Mouse (Mus musculus) CD4-positive helper T cell, adult 2 months (primary cell): Measurements from ENCODE around the gene Slc6a5.

Source experiments
- DNase-seq: peaks from one replicate; pipeline ENCODE4 v3.0.0-alpha.2; 2012; ENCODE audit warnings: low read depth, missing footprints, low spot score

Slc6a5 gene

DNA sequence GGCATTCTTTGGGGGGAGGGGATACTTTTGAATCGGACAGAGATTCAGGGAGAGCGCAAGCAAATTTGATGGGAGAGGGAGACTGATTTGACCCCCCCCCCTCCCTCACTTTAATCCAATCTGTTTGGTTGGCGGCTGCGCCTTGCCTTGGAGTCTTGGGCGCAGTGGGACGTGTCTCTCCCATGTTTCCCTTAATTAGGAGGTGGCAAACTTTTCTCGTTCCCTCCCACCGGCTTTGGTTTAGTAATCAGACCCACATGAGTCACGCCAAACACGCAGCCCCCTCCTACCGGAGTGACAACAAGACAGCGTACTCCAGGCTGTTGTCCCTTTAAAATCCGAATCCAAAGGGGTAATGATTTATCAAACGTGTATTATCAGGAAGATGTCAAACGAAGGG, at the start of gene Slc6a5:
Gene Slc6a5 (plus strand): TSS at position 297 of the 400 bp plus-strand sequence.
- no peak for DNase-seq

DNA sequence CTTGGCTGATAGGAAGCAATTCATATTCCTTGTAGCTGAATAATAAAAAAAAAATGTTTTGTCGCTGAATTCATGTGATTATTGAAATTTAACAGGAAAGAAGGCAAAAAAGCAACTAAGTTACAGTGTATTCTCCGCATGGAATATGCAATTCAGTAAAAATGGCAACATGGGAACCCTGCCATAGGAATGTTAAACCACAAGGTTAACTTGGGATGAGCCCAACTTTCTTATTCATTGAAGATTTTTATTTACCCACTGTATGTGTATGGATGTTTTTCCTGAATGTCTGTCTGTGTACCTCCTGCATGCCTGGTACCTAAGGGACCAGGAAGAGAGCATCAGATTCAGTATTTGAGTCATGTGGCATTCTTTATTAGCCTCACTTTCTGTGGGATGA, 48.8 kb upstream of the Slc6a5 start:
- no peak for DNase-seq

DNA sequence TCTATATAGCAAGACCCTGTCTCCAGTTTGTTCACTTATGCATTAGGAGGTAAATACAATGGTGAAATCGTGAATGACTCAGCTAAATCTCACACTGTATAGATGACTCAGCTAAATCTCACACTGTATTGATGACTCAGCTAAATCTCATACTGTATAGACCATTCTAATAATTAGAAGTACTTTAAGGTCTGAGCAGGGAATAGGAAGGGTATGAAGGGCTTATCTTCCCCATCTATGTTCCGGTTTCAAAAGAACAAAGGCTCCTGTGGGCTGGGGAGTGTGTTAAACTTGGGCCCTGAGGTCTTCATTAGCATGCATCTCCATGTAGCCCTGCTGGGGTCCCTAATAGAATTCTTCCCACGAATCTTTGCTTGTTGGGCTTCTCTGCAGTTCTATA, 46.2 kb upstream of the Slc6a5 start:
- no peak for DNase-seq

DNA sequence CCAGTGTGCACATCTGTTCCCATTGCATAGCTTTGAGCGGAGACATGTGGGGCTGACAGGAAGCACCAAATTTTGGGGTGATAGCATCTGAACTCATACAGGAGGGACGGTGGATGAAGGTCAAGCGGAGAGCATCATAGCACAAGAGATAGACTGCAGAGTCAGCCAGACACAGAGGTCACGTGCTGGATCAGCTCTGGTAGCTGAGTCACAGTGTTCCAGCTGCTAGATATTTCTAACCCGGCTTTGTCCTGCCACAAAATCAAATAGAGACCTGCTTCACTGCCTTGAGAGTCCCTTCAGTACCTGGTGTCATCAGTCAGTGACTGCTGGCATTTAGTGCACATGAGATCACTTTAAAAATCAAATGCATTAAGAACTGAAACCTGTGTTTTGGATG, 40.3 kb upstream of the Slc6a5 start:
- DNase-seq, result no peak

DNA sequence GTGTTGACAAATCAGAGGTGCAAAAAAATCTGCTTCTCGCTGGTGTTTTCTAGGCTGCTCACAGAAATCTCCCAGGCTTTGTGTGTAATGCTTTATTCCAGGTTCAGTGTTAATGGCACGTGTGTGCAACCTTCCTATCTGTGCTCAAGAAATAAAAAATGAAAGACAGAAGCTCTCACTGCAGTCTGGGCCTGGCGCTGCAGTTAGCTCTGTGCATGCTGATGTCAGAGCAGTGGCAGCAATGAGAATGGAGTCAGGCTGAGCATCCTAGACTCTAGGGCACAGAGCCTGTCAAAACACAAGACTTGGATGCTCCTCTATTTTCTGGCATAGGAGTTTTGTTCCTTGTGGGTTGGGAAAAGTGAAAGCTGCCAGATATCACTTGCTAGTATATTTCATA, 39.7 kb upstream of the Slc6a5 start:
- DNase-seq, result no peak

DNA sequence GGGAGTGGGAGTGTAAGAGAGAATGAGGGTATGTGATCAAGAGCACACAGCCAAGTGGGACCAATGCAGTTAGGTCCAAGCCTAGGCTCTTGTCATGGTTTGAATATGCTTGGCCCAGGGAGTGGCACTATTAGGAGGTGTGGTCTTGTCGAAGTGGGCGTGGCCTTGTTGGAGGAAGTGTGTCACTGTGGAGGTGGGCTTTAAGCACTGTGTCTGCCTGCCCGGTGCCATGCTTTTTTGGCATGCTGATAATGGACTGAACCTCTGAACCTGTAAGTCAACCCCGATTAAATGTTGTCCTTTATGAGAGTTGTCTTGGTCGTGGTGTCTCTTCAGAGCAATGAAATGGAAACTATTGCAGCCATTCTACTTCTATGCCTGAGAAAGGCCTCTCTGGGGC, 32.6 kb upstream of the Slc6a5 start:
- DNase-seq, result no peak

DNA sequence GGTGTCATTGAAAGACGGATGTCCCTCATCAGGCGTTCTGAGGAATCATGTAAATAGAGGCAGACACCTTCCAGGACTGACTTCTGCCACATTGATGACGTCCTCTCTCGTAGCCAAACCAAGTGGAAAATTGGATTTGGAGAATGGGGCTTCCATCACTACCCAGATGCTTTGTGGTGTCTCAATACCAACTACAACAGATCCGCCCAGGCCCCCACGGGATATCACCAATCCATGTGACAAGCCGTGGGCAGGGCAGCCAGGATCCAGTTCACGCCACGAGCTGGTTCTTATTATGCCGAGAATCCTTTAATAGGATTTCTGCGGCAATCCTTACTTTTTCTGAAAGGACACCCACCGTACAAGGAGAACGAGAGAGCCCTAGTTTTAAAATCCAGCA, 30.9 kb upstream of the Slc6a5 start:
- DNase-seq, result no peak

DNA sequence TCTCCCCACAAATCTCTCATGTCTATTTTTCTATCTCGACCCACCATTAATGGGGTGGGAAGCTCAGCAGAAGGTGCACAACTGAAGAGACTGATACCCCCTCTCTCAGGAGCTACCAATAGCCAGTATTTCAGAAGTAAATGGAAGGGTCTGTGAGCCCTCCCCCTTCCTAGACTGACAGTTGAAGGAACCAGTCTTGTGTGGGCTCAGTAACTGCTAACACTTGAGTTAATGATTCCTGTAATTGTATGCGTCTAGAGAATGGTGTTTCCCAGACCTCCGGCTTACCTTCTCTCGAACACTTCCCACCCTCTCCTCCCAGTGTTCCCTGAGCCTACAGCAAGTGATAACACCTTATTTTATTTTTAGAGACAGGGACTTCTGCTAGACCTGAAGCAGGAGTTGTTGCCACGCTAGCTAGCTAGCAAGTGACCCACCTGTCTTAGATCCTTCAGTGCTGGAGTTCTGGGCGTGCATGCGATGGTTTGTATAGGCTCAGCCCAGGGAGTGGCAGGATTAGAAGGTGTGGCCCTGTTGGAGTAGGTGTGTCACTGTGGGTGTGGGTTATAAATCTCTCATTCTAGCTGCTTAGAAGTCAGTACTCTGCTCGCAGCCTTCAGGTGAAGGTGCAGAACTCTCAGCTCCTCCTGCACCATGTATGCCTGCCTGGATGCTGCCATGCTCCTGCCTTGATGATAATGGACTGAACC, 29.8 kb upstream of the Slc6a5 start:
- DNase-seq, result no peak

DNA sequence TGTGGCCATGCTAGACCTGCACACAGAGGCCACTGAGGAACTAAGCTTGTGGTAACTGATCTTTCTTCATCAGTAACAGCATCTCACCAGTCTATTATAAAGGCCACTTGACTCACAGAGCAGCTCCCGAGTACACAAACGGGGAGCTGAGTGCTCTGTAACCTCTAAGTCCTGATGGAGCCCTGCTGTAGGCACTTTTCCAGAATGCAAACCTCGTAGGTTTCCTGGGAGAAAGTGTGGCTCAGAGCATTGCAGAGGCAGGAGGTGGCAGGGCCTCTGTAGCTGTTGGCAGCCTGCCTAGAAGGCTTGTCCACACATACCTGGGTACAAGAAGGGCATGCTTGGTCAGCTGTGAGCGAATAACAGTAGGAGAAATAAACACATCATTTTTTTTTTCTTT, 27.7 kb upstream of the Slc6a5 start:
- DNase-seq, result no peak

DNA sequence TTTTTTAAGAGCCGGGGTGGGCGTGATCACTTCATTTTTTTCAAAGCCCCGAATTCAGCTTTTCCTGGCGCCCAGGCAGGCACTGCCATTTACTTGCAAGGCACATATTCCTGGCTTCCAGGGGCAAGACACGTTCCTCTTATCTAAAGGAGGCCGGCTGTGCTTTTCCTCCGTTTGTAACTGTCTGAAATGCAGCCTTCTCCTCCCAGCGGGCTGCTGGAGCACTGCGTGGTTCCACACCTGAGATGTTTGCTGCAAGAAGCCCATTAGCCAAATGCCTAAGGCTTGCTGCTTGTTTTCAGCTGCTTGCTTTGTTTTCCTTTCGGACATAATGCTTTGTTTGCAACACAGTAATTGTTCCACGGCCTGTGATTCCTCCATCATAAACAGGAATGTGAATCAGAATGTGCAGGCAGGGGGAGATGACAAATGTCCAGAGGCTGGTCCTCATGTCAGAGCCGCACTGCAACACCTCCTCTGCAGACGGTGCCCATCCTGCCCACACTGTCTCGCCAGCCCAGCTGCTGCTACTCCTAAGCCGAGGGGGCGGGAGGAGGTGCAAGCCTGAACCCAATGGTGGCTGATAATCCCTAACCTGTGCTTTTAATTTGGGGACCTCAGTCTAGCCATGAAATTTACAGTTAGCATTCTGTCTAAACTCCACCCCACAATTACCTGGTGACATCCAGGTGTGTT, 27.1 kb upstream of the Slc6a5 start:
- no peak for DNase-seq

DNA sequence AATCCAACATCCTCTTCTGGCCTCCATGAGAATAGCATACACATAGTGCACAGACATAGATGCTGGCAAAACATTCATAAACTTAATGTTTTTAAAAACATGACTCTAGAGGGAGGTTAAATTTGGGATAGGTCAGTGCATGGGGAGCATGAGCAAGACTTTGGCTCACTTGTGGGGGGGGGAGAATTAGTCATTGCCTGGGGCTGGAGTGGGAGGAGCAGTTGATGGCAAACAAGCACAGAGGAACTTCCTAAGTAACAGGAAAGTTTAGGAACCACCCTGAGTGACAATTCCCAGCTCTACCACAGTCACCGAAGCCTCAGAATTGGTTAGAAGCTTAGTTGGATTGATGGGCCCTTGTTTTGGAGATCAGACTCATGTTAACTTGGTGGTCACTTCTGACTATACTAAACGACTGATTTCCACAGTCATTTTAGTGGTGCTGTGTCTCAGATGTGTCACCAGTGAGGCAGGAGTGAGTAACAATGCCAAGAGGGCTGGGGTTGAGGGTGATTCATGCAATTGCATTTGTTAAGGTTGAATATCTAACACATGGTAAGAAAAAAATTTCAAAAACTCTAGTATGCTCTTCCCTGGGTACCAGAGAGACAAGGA, 22.1 kb upstream of the Slc6a5 start:
- DNase-seq, result no peak

DNA sequence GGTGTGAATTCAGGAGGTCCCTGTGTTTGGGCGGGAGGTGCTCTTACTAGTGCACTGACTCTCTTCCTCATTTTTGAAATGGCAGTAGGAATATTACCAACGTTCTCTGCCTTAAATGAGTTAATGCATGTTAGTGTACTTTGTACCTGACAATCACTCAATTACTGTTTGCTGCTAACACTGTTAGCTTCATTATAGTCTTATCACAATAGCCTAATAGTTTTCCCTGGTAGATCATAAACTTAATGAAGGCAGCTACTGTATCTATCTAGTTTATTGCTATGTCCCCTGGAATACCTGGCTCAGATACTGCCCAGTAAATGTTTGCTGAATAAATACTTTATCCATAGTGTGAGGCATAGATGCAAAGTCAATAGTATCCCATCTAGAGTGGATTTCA, 15.2 kb upstream of the Slc6a5 start:
- no peak for DNase-seq

DNA sequence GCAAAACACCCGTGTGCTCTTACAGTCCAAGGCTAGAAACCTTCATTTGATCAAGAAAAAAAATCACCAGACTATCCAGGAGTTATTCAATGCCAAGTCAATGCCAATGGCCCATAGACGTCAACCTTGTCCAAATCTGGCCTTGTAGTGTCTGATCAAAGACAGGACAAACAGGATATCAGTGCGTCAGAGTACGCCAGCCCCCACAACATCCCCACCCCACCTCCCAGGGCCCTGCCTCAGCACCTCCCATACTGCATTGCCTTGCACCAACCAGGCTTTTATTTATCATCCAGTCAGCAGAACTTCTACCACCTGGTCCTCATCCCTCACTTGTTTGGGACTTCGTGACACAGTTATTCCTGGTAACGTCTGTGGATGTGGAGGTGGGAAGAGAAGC, 14.7 kb upstream of the Slc6a5 start:
- DNase-seq, result no peak

DNA sequence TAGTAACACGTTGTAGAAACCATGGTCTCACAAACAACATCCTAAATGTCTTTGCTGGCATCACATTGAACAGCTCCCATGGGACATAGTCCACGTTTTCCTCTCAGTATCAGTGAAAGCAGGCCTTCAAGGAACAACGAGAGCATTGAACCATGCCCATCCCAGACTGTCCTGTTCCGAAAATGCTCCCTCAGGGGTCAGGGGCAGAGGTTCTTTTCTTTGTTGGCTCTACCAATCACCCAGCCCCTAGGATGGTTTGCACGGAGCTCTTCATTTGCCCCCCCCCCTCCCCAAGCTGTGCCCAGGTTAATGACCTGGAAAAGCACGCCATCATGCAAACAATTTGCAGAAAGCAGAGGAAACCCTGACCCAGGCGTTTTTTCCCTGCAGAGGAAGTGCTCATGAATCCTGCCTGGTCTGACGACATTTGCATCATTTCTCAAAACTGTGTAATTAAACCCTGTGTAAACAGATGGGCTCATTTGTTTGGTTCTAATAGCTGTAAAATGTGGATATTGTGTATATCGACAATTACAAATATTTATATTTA, 7.9 kb upstream of the Slc6a5 start:
- no peak for DNase-seq

DNA sequence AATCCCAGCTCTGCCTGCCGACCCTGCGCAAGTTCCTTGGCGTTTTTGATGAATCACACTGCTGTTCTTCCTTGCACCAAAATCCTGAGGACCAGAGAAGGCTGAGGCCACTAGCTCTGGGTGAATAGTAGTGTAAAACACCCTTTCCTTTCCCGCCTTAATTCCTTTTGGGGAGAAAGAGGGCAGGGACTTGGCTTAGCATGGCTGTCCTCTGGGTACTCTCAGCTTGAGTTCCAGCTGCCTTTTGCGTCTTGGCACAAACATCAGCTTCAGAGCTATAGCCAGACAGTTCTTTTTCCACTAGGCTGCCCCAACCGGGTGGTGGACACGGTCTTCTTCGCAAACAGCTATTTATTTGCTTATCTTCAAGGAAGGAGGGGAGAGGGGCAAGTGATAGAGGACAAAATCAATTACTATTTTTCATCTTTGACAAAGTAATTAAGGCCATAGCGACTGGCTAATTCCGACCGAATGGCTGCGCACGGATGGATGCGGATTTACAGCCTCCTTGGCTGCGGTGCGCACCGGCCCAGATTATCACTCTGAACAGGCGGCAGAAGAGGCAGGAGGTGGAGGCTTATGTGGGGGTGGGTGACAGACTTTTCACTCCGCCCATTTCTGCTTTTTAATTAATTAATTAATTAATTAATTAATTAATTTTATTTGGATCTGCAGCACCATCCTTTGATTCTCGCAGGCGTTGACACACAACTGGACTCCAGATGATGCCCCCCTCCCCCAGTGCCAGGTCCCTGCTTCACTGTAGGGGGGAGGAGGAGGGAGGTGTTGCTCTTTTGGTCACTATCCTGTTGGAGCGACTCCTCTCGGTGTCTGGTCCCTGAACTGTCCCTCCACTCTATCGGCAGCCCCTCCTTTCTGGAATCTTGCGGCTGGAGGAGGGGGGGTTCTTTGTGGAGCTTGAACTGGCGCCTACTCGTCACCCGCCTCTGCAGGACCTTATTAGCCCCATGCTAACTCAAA, 2.5 kb upstream of the Slc6a5 start:
- no peak for DNase-seq

DNA sequence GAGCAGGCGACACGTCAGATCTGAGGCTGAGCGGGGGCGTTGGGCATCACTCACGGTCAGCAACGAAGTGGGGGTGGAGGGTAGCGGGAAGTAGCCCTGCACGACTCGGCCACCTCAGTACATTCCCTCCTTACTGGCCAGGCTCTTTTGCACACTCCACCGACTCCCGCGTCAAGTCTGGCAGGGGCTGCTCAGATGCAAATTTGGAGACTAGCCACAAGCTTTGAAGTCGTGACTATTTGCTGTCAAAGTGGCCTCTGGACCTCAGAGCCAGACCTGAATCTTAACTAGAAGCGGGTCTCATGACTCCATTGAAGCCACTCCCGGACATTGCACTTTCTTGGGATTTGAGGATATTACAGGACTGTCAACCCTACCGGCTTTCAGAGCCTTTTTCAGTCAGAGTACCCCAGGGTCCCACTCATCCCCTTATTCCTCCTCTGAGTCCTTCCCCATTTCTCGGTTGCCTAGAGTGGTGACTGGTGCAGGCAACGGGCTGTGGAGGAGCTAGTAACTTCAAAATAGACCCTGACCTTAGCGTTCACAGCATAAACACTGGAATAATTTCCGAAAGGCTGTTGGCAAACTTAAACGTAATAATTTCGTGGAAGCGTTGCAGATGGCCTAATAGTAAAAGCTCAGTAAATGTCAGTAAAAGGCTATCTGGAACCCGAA, 1.6 kb upstream of the Slc6a5 start:
- no peak for DNase-seq

DNA sequence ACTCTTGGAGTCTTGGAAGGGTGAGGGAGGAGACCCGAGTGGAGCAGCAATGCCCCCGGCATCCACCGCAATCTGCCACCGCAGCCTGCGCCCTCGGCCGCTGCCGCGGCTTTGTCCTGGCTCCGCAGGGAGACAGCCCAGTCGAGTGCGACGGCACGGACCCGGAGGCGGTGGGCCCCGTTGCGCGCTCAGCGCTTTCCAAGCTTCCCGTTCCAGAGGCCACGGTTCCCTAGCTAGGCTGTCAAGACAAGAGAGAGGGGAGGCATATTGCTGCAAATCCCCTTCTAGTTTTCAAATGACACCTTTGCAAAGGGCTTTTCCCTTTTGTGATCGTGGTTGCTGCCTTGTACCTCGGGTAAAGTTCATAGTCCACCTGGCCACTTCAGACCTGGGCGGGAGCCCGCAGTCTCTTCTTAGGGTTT, 945 bp upstream of the Slc6a5 start:
- DNase-seq, result no peak

DNA sequence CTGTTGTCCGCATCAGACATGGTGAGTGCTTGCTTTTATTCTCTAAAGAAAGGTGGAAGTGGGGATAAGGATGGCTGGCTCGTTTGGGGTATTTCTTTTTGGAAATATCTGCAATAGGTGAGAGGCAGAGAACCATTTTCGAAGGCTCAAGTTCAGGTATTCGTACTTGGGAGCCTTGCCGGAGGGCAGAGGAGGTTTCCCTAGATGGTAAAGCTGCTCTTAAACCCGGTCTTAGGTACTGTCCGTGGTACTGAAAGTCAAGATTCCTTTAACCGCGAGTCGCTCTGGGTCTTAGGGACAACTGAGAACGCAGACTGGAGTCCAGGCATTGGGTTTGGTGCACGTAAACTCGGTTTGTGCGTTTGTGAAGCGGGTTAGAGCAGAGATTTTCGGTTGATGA, 415 bp downstream of the Slc6a5 start:
- no peak for DNase-seq

DNA sequence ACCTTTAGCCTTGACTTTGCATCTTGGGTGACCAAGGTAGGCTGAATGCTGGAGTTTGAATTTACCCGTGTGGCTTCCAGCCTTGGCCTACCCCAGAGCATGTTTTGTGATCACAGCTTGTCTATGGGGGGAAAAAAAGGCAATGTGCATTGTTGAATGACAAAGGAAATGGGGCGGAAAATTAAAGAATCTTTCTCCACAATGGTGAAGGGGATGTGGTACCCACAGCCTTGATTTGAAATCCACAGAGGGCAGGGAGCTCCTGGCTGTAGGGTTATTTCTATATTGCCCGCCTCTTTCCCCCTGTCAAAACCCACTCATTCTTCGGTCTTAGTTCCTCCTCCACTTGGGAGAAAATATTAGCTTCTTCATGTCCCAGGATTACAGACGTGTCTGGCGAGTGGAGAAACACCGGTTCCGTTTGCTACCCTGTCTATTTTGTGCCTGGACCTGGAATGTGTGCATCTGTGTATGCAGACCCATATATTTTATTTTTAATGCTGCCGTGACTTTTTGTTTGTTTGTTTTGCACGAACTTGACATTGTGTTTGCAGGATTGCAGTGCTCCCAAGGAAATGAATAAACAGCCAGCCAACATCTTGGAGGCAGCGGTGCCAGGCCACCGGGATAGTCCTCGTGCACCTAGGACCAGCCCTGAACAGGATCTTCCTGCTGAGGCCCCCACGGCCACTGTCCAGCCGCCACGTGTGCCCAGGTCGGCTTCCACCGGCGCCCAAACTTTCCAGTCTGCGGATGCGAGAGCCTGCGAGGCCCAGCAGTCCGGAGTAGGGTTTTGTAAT, 1.4 kb downstream of the Slc6a5 start:
- DNase-seq, result no peak

DNA sequence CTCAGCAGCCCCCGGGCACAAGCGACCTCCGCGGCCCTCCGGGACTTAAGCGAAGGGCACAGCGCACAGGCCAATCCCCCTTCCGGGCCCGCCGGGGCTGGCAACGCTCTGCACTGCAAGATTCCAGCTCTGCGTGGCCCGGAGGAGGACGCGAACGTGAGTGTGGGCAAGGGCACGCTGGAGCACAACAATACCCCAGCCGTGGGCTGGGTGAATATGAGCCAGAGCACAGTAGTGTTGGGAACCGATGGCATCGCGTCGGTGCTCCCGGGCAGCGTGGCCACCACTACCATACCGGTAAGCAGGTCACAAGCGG, 2.0 kb downstream of the Slc6a5 start:
- DNase-seq, result no peak
